Mouse (Mus musculus) limb, embryonic 14.5 days (tissue): ENCODE measurements around the gene Ubtd1. TPM values are rescaled to one million over a fixed set of nuclear protein-coding genes. Genes with fewer than 3 reads are reported as not detected.

Experiments
- ATAC-seq: fragments of 200-750 bp; cut with Nextera tagmentation; 2 replicates; pipeline ENCODE4 v1.8.0; 2017; ENCODE audit warnings: low read depth, moderate number of reproducible peaks, moderate TSS enrichment; ENCODE audit not compliant: low FRiP score
- DNase-seq: peaks from one replicate; pipeline ENCODE4 v3.0.0-alpha.2; 2015; ENCODE audit warnings: low spot score
- H3K27ac ChIP-seq: fragments of 300-500 bp; sonication (generic); replicated peaks from 2 replicates; pipeline ENCODE4 v1.5.1; 2014; ENCODE audit warnings: low read depth, mild to moderate bottlenecking, low read length, moderate library complexity, mixed read lengths
- H3K27me3 ChIP-seq: fragments of 300-500 bp; sonication (generic); 2 replicates; pipeline ENCODE4 v1.6.1; 2014; ENCODE audit warnings: low read length, mixed read lengths; ENCODE audit not compliant: control insufficient read depth, insufficient read depth
- H3K36me3 ChIP-seq: fragments of 300-500 bp; sonication (generic); 2 replicates; pipeline ENCODE4 v1.6.1; 2014; ENCODE audit warnings: mild to moderate bottlenecking, low read length, moderate library complexity, mixed read lengths; ENCODE audit not compliant: control insufficient read depth, insufficient read depth
- H3K4me1 ChIP-seq: fragments of 300-500 bp; sonication (generic); 2 replicates; pipeline ENCODE4 v1.6.1; 2014; ENCODE audit warnings: antibody characterized with exemption, low read length, mixed read lengths; ENCODE audit not compliant: control insufficient read depth, insufficient read depth
- H3K4me2 ChIP-seq: fragments of 300-500 bp; sonication (generic); replicated peaks from 2 replicates; pipeline ENCODE4 v1.6.1; 2014; ENCODE audit warnings: low read depth, mild to moderate bottlenecking, low read length, moderate library complexity; ENCODE audit not compliant: severe bottlenecking
- H3K4me3 ChIP-seq: fragments of 300-500 bp; sonication (generic); replicated peaks from 2 replicates; pipeline ENCODE4 v1.5.1; 2014; ENCODE audit warnings: low read length
- H3K9ac ChIP-seq: fragments of 300-500 bp; sonication (generic); 2 replicates; pipeline ENCODE4 v1.6.1; 2014; ENCODE audit warnings: mild to moderate bottlenecking, low read depth, low read length, moderate library complexity; ENCODE audit not compliant: severe bottlenecking
- H3K9me3 ChIP-seq: fragments of 300-500 bp; sonication (generic); 2 replicates; pipeline ENCODE4 v1.6.1; 2016; ENCODE audit warnings: low read length; ENCODE audit not compliant: control insufficient read depth
- POLR2A ChIP-seq: fragments of 200-500 bp; IDR thresholded peaks from 2 replicates; pipeline ENCODE4 v1.8.0; 2012; ENCODE audit warnings: inconsistent platforms, mild to moderate bottlenecking, moderate library complexity, borderline replicate concordance; ENCODE audit not compliant: insufficient read depth, insufficient read length; ENCODE audit errors: extremely low read depth
- WGBS: fragments of 180-500 bp; shearing (Covaris S2); extraction: QIAGEN DNeasy Blood & Tissue Kit; methylation state at CpG from one replicate; pipeline ENCODE4 v1.1.7; 2014; 5-methylcytosine and 5-hydroxymethylcytosine counted together
- polyA plus RNA-seq, 2 experiments: library from polyadenylated mRNA; depleted of rRNA in 1 of 2; stranded (reverse) in 1 of 2; unstranded in 1 of 2; fragments of >200 nt; fragmentation: Nextera tagmentation in 1 of 2; extraction: Ambion mirVana in 1 of 2; gene quantifications; 2 replicates each; pipeline versions ENCODE4 v1.2.1 to v1.2.3; 2012 to 2014

Gene Ubtd1
- polyA plus RNA-seq (2012; rRNA removed) (38.9 and 50.1 TPM in 2 replicates), polyA plus RNA-seq (2014; fragmentation: Nextera tagmentation; extraction: Ambion mirVana) (19.4 and 19.7 TPM in 2 replicates)

GRCm38 (mm10) chr19:41981595-41981927, at the start of gene Ubtd1:
Ubtd1 (plus strand) TSS chr19:41981763.
- 0% methylated on average over 30 of the region's 33 CpGs for WGBS
- Histone ChIP-seq H3K9me3 (no peaks in the 10 kb centered on the region), H3K4me1 (peaks cover 27% of the 10 kb centered on the region), H3K27me3 (no peaks in the 10 kb centered on the region), H3K4me2 (peak within 1 kb of the TSS; percentile 85), H3K27ac (peak within 1 kb of the TSS; percentile 85), H3K36me3 (no peaks in the 10 kb centered on the region), H3K4me3 (peak within 1 kb of the TSS; percentile 88), H3K9ac (peak within 1 kb of the TSS; percentile 79)
- DNase-seq (no peak), ATAC-seq (peak; percentile 11)
- TF ChIP-seq POLR2A: no peak

GRCm38 (mm10) chr19:41932686-41933085, 48.9 kb upstream of the Ubtd1 start:
- Histone ChIP-seq H3K9ac (peak overlapping the region; percentile 68), H3K27ac (peak overlapping the region; percentile 20; the same call in 1 of the 2 replicates), H3K36me3 (peaks cover 31% of the 10 kb centered on the region), H3K4me1 (peaks cover 11% of the 10 kb centered on the region; the same call in 1 of the 2 replicates), H3K4me3 (peak overlapping the region; percentile 71), H3K27me3 (no peaks in the 10 kb centered on the region), H3K9me3 (no peaks in the 10 kb centered on the region), H3K4me2 (peak overlapping the region; percentile 81)
- TF ChIP-seq POLR2A: no peak
- ATAC-seq: no peak
- DNase-seq: no peak
- WGBS: 1% methylated on average over 28 of the region's 28 CpGs

GRCm38 (mm10) chr19:41933179-41934086, 48.1 kb upstream of the Ubtd1 start, which contains the start of the genes Exosc1 and Zdhhc16:
Exosc1 (minus strand) TSS chr19:41933423.
Zdhhc16 (plus strand) TSS chr19:41933480.
- Histone ChIP-seq H3K36me3 (peaks cover 31% of the 10 kb centered on the region), H3K27me3 (no peaks in the 10 kb centered on the region), H3K27ac (peak within 1 kb of the TSS; percentile 20; the same call in 1 of the 2 replicates), H3K9ac (peak within 1 kb of the TSS; percentile 83), H3K4me3 (peak within 1 kb of the TSS; percentile 71), H3K9me3 (no peaks in the 10 kb centered on the region), H3K4me2 (peak within 1 kb of the TSS; percentile 81), H3K4me1 (peaks cover 11% of the 10 kb centered on the region; the same call in 1 of the 2 replicates)
- WGBS: under 1% methylated on average over 45 of the region's 47 CpGs
- ATAC-seq (peak; percentile 100), DNase-seq (peak; percentile 97)
- peak; percentile 68; the same call in 1 of the 2 replicates for TF ChIP-seq POLR2A

- H3K9me3 ChIP-seq: no peaks in the 10 kb centered on the region
- no peak for TF ChIP-seq POLR2A
- no peak overlapping the region for H3K27ac ChIP-seq
- no peaks in the 10 kb centered on the region for H3K27me3 ChIP-seq
- WGBS: 17% methylated on average over 6 of the region's 6 CpGs
- peaks cover 11% of the 10 kb centered on the region; the same call in 1 of the 2 replicates for H3K4me1 ChIP-seq
- peak overlapping the region; percentile 74 for H3K4me2 ChIP-seq
- DNase-seq: no peak
- ATAC-seq: no peak
- H3K4me3 ChIP-seq: peak overlapping the region; percentile 71
- peaks cover 34% of the 10 kb centered on the region for H3K36me3 ChIP-seq
- H3K9ac ChIP-seq: peak overlapping the region; percentile 83
Measured at GRCm38 (mm10) chr19:41934124-41934523, 47.4 kb upstream of the Ubtd1 start.

- H3K9me3 ChIP-seq: no peaks in the 10 kb centered on the region
- H3K4me1 ChIP-seq: peaks cover 11% of the 10 kb centered on the region; the same call in 1 of the 2 replicates
- no peak overlapping the region for H3K4me3 ChIP-seq
- no peak for TF ChIP-seq POLR2A
- H3K27me3 ChIP-seq: no peaks in the 10 kb centered on the region
- DNase-seq: no peak
- H3K27ac ChIP-seq: no peak overlapping the region
- no peak overlapping the region for H3K4me2 ChIP-seq
- 94% methylated on average over 1 of the region's 1 CpGs for WGBS
- no peak overlapping the region for H3K9ac ChIP-seq
- no peak for ATAC-seq
- H3K36me3 ChIP-seq: peaks cover 42% of the 10 kb centered on the region
Measured at GRCm38 (mm10) chr19:41935921-41936320, 45.6 kb upstream of the Ubtd1 start.
